Mouse (Mus musculus) layer of hippocampus, adult 2 months (tissue): ENCODE data around the gene Myom3. TPM values are rescaled to one million over a fixed set of nuclear protein-coding genes. Genes with fewer than 3 reads are reported as not detected.

Source experiments
- DNase-seq, 2 experiments: peaks; one replicate each; pipeline ENCODE4 v3.0.0; 2022; ENCODE audit warnings: low spot score in 2 of 2
- H3K27ac ChIP-seq: fragments of 200-600 bp; 2 replicates; pipeline ENCODE4 v1.8.1; 2022
- H3K4me3 ChIP-seq: fragments of 200-600 bp; 2 replicates; pipeline ENCODE4 v1.8.1; 2022; ENCODE audit warnings: mild to moderate bottlenecking
- CTCF ChIP-seq: fragments of 200-600 bp; conservative IDR thresholded peaks from 2 replicates; pipeline ENCODE4 v1.8.1; 2022; ENCODE audit warnings: antibody characterized with exemption, mild to moderate bottlenecking, moderate library complexity
- total RNA-seq, 2 experiments: library from RNA; stranded (reverse); gene quantifications; 2 replicates each; pipeline ENCODE4 v1.2.3; 2021

The Myom3 gene
- total RNA-seq, 2 experiments from 2014 or later, result 0.56 to 0.76 TPM

DNA sequence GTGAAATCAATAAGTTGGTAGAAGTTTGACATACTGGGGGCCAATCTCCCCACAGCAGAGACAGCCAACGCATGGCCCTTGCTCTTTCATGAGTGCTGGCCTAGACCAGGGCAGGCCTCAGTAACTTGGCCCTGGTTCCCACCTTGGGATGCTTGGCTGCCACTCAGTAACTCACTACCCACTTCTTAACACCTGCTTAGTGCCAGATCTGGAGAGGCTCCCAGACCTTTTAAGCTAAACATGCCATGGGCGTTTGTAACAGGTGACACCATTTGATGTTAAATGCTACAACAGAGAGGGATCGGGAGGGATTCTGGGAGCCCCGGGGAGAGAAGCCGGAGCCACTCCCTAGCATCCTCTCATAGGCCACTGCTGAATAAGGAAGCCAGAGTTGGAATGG, 33.3 kb downstream of the Myom3 start:
- TF ChIP-seq CTCF, result no peak
- DNase-seq, result no peak
- Histone ChIP-seq H3K27ac (no peak overlapping the region), H3K4me3 (no peak overlapping the region)

DNA sequence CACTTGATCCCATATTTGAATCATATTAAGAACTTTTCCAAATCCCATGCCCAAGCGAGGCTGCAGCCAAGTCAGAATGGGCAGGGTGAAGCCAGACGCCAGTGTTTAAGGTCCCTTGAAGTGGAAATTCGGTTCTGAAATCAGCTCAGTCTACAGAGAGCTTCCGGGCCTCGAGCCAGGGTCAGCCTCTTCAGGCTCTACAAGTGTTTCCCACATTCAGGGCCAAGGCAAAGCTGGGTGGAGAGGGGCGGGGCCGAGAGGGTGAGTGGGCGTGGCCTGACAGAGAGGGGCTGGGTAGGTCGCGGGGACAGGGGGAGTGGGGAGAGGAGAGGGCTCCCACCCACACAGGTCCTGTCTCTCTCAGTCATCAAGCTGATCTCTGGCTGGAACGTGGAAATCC, 38.4 kb downstream of the Myom3 start:
- Histone ChIP-seq H3K4me3 (no peak overlapping the region), H3K27ac (no peak overlapping the region)
- DNase-seq, result no peak
- no peak for TF ChIP-seq CTCF

DNA sequence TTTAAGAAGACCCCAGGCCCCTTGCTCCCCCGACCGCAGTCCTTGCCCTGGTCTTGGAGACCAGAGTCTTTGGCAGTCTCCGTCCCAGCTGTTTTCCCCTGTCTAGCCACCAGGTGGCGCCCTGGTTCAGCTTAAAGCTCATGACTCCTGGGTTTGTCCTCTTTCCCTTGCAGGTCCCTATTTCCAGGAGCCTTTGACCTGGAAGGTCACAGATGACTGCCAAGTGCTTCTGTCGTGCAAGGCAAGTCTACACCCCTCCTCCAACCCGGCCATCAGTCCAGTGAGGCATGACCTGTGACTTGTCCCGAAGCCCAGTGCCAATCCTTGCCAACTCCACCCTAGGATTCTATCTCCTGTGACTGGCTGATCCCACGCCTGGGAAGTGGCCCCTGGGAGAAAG, 42.0 kb downstream of the Myom3 start:
- TF ChIP-seq CTCF, result peak; percentile 97
- DNase-seq, result peak; percentile 76 to 90
- Histone ChIP-seq H3K4me3 (no peak overlapping the region), H3K27ac (no peak overlapping the region)

DNA sequence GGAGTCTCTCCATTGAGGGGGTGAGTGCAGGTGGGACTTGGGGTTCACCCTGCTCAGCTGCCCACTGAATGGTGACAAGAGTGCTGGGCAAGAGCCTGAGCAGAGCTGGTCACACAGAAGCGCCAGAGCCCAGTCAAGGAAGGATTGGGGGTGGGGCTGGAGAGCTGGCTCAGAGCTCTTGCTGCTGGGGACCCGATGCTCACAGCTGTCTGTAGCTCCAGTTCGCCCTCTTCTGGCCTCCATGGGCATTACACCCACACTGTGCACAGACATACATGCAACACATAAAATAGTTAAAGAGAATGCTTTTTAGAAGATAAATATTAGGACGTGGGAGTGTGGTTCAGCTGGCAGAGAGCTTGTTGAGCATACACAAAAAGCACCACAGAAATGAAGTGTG, 43.8 kb downstream of the Myom3 start:
- no peak overlapping the region for H3K4me3 ChIP-seq
- peak; percentile 57 for TF ChIP-seq CTCF
- no peak for DNase-seq
- no peak overlapping the region for H3K27ac ChIP-seq

DNA sequence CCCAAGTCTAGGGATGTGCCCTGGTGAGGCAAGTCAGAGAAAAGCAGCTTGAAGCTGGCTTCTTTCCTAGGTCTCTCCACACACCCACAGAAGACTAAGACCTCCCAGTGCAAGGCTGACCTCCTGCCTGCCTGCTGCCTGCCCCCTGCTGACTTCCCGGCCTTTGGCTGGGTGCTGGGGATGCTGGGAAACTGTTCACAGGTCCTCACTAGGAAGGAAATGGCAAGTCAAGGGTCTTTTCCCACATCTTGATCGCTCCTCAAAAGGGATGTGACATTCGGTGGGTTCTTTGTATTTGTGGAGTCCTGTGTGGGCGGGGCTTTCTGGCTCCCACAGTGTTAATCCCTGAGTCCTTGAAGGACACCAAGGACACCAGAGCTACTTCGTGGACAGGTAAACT, 44.7 kb downstream of the Myom3 start:
- no peak overlapping the region for H3K4me3 ChIP-seq
- no peak for DNase-seq
- no peak for TF ChIP-seq CTCF
- H3K27ac ChIP-seq, result no peak overlapping the region

DNA sequence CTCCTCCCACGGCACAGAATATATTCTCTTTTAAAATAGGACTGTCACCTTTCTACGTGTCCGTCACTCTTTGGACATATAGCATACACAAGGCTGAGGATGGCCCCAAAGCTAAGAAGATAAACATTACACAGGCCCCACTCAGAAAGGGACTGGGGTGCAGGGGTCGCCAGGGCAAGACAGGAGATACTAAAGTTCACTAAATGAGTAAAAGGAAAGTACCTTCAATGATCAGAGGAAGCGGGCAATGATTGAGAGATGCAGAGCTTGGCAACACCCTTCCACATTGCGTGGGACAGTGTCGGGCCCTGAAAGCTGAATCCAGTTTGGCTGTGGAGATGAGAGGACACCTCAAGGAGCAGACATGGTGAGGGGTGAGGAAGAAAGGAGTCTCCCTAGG, 55.4 kb downstream of the Myom3 start:
- no peak for TF ChIP-seq CTCF
- DNase-seq, result no peak

DNA sequence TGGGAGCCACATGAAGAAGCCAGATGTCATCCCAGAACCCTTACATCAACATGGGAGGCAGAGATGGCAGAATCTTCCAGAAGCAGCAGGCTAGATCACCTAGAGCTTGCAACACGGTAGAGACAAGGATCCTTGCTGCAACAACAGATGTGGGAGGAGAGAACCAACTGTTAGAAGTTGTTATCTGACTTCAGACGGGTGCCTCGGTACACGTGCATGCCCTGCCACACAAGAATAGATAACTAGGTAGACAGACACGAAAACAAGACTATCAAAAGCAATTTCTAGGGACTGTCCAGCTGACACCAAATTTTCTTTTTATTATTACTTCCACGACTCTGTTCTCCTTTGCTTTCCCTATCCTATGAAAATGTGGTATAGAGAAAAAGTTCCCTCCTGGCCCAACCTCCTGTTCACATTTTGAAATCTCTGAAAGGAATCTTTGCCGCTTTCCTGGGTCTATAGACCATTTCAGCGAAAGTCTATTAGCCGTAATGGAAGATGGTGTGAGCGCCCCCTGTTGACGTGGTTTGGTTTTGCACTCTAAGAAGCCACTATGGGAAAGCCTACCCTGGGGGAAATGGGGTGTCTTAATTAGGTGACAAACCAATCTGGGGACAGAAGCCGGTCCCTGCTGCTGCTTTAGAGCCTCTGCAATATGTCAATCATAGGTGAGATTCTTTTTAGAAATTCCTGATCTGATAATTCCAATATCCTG, 57.5 kb downstream of the Myom3 start:
- no peak overlapping the region for H3K27ac ChIP-seq
- peak; percentile 82 for TF ChIP-seq CTCF
- H3K4me3 ChIP-seq, result no peak overlapping the region
- peak in 1 of 2 experiments; percentile 58 for DNase-seq

More for the DNA sequence above, 55.4 kb downstream of the Myom3 start:
- Histone ChIP-seq H3K27ac (no peak overlapping the region), H3K4me3 (no peak overlapping the region)

DNA sequence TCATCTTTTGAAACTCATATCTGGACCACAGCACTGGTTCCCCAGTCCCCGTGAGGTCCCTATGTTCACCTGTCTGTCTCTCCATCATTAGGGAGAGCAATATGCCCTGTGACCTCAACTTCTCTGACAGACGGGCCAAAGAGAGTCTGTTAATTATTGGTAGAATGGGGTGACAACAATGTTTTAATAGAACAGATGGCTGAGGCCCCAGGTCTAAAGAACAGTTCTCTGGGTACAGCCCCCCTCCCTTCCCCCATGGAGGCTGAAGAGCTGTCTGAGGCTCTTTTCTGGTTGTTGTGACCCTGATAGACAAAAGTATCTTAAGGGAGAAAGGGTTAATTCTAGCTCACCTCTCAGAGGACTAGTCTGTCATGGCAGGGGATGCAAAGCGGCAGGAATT, 58.9 kb downstream of the Myom3 start:
- Histone ChIP-seq H3K4me3 (no peak overlapping the region), H3K27ac (no peak overlapping the region)
- no peak for TF ChIP-seq CTCF
- no peak for DNase-seq

DNA sequence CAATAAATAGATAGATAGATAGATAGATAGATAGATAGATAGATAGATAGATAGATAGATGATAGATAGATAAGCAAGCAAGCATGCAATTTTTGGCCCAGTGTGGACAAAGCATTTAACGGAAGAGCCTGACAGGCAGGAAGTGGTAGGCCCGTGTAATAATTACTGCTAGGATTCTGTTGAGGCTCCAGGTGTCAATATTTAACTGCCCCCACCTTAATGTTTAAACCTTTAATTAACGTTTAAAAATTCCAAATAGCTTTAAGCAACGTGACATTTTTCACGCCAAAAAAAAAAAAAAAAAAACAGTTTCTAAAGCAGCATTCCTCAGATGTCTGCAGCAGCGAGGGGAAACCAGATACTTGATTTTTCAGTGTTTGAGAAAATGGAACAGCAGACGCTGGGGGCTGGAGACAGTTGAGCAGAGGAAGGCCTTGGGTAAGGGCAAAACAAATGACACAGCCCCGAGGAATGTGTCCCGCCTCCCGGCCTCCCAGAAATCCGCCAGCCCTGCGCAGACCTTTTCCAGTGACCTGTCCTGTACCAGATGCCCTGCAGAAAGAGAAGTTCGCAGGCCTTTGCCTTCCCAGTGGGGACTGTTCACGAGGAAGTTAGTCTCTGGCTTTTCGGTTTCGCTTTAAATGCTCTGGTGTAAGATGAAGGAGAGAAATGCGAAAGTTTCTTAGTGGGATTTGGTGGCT, 60.5 kb downstream of the Myom3 start:
- DNase-seq, result no peak
- no peak for TF ChIP-seq CTCF
- Histone ChIP-seq H3K27ac (no peak overlapping the region), H3K4me3 (no peak overlapping the region)

DNA sequence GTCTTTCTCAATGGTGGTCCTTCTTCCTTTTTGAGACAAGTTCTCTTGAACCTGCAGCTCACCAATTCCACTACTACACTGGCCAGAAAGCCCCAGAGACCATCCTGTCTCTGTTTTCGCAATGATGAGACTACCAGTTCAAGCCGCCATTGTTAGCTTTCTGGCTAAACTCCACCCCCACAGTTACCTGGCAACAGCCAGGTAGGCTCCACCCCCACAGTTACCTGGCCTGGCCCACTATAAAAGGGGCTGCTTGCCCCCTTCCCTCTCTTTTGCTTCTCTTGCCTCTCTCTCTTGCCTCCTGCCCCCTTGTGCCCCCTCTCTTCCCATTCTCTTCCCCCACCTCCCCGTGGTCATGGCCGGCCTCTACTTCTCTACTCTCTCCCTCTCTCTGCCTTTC, 62.3 kb downstream of the Myom3 start:
- no peak for TF ChIP-seq CTCF
- no peak for DNase-seq
- Histone ChIP-seq H3K4me3 (no peak overlapping the region), H3K27ac (no peak overlapping the region)

DNA sequence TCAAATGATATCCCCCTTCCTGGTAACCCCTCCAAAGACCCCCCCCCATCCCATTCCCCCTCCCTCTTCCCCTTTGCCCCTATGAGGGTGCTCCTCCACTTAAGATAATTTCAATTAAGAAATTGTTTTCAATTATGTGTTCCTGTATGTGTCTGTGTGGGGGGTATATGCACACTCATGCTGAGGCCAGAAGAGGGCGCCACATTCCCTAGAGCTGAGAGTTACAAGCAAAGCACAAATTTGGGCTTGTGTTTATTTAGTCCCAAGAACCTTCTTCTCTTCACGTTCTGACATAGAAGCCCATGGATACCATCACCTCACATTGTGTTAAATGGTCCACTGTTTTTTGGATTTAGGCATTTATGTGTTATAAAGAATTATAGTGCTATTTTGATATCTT, 63.8 kb downstream of the Myom3 start:
- H3K4me3 ChIP-seq, result no peak overlapping the region
- TF ChIP-seq CTCF, result peak; percentile 61
- no peak for DNase-seq
- no peak overlapping the region for H3K27ac ChIP-seq

DNA sequence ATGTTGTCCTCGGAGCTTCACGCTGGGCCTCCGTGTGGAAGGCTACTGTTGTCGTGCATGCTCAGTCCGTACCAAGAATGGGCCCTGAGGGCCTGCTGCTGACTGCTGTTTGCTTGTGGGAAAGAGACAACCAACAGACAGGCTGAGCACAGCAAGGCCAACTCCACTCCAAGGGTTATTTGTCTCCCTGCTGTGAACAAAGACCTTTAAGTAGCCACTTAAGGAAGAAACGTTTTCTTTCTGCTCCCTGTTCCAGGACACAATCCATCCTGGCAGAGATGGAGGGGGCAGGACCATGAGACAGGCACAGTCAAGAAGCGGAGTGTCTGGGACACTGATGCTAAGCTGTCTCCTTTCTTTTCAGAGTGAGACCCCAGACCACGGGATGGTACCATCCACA, 64.7 kb downstream of the Myom3 start:
- H3K27ac ChIP-seq, result no peak overlapping the region
- TF ChIP-seq CTCF, result no peak

DNA sequence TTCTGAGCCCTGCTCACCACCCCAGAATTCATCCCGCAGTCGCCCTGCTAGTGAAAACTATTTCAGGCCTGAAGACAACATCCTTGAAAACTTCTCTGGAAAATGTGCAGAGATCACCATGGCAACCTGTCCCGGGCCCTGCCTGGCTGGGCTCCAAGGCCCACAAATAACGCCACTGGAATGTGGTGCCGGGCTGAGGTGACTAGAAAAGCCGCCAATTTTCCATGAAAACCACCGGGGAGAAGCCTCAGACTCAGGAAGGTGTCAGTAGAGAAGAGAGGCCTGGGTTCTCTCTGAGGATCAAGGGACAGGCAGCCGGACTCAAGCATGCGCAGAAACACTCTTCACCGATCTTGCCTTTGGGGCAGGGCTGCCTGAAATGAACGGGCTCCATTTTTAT, 69.0 kb downstream of the Myom3 start:
- H3K4me3 ChIP-seq, result no peak overlapping the region; the same call in 1 of the 2 replicates
- TF ChIP-seq CTCF, result no peak
- peak overlapping the region; percentile 85 for H3K27ac ChIP-seq
- peak; percentile 47 to 48 for DNase-seq

More for the DNA sequence above, 64.7 kb downstream of the Myom3 start:
- no peak overlapping the region for H3K4me3 ChIP-seq
- no peak for DNase-seq

DNA sequence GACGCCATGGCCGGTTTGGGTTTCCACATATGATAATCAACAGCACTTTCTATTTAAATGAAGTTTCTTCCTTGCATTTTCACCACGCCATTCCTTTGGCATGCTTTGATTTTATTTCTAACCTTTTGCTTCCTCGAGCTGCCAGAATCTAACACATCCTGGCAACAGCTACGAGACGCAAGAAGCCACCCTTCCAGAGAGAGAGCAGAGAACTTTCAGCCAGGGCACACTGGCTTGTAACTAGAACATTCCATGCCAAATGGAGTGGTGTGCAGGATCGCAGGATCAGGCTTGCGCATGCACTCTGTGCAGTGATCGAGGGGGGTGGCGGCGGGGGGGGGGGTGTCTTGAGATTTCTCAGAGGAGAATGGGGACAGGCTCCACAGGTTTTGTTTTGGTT, 72.6 kb downstream of the Myom3 start:
- DNase-seq, result no peak
- no peak for TF ChIP-seq CTCF
- Histone ChIP-seq H3K4me3 (no peak overlapping the region), H3K27ac (peak overlapping the region; percentile 80)
